Mouse (Mus musculus): ENCODE data around the gene Gm13288.
"Not testable (repeated sequence)": the region's sequence is repeated elsewhere in the genome, so short reads cannot be mapped to it uniquely, and the experiment has no call there.

GRCm38 (mm10) chr4:88763384-88764018, 41.8 kb upstream of the Gm13288 start:
- not testable (repeated sequence) for TF ChIP-seq POLR2A (IDR thresholded peaks at IDR 0.05; ENCODE audit: control insufficient read depth, extremely low read depth, insufficient read depth, low read length, poor library complexity)
- TF ChIP-seq CTCF (IDR thresholded peaks at IDR 0.05; ENCODE audit: borderline replicate concordance, control insufficient read depth, extremely low read depth, insufficient read depth, low read length, poor library complexity), result peak; percentile 43; the same call in 1 of the 2 replicates

Measured in thymus, adult 2 months (tissue).